Mouse (Mus musculus): ENCODE results near the gene Eif2ak1.

- TF ChIP-seq EP300 (IDR thresholded peaks at IDR 0.05; ENCODE audit: low read depth) (no peak), CTCF (IDR thresholded peaks at IDR 0.05; ENCODE audit: low read depth) (0 out of 2 replicates have a peak, but pooled peaks have one; percentile 5)
These were observed 80.2 kb downstream of the Eif2ak1 start, which contains the start of gene Ankrd61 for GRCm38 (mm10) chr5:143897635-143898330.
